Mouse (Mus musculus): ENCODE measurements around the gene Frrs1l.

The Frrs1l gene

DNA sequence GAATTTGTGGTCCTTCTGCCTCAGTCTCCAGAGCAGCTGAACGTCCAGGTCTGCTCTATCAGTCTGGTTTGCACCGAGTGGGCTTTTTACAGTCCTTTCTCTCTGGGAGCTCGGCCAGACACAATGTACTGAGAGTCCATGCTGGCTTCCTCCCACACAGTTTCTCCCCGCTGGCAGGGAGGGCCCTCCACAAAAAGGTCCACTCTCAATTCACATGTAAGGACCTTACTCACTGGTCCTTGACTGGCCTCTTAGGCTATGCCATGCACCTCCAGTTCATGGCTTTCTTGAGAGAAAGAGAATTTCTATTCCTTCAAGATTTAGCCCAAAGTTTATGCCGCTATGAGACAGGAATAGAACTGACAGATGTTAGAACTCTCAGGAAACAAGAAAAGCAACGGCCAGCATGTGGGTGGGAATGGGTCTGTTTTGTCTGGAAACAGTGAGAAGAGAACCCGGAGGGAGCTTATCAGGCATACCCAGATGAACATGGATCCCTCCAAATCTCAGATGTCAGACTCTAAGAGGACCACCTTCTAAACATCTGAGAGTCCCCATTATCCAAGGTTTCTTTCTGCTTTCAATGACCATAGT is 24.5 kb downstream of the Frrs1l start:
- no peak for DNase-seq

- DNase-seq: no peak
These were observed 26.5 kb downstream of the Frrs1l start for GRCm38 (mm10) chr4:56963687-56964086.

DNA sequence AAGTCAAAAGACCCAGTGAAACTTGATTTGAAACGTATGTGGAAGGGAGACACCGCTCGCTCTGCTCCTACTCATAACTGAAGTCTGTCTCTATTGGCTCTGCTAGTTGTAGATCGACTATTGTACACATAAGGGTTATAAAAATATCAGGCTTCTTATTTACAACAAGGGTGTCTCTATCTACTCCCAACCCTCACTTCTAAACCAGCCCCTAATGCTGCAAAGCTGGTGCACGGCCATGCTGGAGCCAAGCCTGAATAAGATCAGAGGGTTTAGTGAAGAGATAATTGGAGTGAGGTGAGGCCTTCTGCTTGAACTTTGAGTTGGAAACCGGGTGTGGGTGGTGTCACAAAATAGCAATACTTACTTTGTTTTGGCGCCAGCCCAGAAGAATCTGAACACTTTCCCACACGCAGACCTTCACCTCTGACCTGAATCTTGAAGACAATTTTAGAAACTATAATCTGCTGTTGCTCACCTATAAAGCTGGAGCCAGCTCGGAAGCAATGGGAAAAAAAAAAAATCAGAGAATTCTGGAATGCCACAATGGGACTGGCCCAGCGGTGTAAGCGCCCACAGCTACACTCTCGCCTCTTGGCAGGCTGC is 28.8 kb downstream of the Frrs1l start:
- no peak for DNase-seq

- no peak for DNase-seq
These were observed 32.7 kb downstream of the Frrs1l start for GRCm38 (mm10) chr4:56957518-56957917.

DNA sequence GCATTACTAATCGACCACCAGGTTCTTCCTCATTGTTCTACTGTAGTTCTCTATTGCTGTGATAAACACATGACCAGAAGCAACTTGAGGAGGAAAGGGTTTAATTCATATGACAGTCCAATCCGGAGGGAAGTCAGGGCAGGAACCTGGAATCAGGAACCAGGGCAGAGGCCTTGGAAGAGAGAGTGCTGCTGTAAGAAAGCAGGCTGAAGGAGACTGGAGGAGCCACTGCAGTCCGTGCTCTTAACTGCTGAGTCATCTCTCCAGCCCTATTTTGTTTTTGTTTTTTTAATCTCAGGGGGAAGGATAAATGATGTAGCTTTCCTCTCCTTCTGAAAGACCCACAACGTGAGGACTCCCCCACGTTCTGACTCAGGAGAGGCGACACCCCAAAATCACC is 37.0 kb downstream of the Frrs1l start:
- no peak for DNase-seq

GRCm38 (mm10) chr4:56951701-56952100 is 38.5 kb downstream of the Frrs1l start:
- no peak for DNase-seq

GRCm38 (mm10) chr4:56949494-56949893 is 40.7 kb downstream of the Frrs1l start:
- DNase-seq: peak; percentile 31

DNA sequence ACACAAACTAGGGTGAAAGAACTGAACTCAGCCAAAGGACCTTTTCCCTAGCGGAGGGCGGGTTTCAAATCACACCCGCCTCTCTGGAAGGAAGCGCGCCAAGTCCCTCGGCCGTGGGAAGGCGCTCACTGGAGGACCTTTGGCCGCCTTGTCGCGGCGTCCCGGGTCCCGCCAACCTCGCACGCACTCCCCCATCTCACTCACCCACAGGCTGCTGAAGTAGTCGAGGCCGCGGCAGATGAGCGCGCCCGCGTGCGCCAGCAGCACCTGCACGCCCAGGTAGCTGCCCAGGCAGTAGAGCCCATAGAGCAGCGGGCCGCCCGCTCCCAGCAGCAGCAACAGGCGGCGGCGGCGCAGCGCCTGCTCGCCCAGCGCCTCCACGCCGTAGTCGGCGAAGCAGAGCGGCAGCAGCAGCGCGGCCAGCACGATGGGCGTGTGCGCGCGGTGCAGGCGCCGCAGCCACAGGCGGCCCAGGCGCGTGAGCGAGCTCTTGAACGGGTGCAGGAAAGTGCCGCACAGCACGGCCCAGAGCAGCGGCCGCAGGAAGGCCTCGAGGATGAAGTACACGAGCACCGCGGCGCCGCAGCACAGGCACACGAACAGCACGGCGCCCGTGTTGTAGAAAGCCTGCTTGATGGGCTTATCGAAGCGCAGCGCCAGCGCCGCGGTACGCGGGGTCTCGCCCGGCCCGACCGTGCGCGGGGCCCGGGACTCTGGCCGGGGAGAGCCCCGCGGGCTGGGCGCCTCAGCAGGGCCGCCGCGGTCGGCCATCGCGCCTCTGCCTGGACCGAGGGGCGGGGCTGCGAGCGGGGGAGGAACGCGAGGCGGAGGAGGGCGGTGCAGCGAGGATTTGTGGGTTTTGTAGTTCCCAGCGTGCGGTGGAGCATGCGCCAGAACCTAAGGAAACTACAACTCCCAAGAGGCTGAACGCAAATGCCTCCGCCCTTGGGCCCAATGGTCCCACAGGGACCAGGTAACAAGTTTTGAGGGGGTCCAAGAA is 43.2 kb downstream of the Frrs1l start, which contains the start of gene Tmem245:
TSS of gene Tmem245 (minus strand) at position 797 of the 1,000 bp plus-strand sequence.
- peak; percentile 95 for DNase-seq

- DNase-seq: no peak
These were observed 44.0 kb downstream of the Frrs1l start for GRCm38 (mm10) chr4:56946180-56946579.

DNA sequence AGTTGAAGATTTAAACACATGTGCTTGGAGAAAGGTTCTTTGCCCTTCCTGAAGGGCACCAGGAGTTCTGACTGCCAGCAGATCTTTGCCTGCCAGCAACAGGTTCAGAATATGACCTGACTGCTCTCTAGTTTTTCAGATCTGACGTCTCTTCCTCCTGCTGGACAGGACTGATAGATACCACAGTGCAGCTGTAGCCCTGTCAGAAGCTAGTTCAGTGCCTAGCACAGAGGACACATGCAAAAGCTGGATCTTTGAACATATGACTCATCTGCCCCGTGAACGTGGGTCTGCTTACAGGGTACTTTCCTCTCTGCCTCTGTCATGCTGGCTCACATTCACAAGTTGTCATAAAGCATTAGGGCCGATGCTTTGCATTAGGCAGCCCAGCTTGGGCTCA is 45.9 kb downstream of the Frrs1l start:
- DNase-seq: no peak

DNA sequence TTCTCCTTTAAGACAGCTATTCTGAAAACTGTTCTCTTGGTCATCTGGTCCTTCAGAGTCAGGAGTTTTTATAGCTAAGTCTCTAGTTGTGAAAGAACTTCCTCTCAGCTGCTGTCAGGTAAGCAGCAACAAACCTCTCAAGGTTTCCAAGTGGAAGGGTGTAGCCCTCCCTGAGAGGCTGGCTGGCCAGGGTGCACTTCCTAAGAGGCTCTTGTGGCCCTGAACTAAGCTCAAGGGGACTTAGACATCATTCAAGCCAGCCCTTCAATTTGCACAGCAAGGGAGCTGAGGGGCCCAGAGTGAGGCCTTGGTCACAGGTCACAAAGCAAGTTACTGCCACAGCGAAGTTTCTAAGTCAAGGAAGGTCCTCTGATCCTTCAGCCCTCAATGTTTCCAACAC is 46.9 kb downstream of the Frrs1l start:
- DNase-seq: no peak

DNA sequence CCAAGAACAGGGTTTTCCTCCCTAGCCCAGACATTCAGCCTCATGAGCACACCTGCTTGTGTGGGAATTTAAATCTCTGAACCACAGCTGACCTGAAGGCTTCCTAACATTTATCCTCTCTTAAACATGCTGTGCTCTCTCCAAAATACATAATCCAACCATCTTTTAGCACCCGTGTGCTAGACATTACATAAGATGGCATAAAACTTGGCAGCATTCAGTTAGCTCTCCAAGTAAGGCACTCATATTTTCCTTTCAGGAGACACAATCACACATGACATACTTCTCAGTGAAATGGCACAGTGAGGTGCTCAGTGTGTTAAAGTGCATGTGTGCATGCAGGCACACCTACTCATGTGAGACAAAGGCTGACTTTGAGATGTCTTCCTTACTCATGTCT is 47.6 kb downstream of the Frrs1l start:
- no peak for DNase-seq

DNA sequence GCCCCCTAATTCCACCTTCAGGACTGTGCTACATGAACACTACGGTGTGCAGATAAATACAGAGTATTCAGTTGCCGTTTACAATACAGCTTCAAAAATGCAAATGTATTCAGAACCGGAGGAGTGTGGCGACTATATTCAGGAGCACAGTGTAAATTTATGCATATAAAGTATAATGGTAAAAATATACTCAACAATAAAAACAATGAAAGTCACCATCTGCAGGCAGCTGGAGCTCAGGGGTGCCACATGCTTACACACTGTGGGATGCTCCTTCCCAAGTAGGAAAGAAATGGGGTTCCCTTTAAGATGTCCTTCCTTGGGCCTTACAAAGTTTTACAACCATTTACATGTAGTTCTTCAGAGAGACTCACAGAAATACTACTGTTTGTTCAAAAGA is 48.7 kb downstream of the Frrs1l start:
- no peak for DNase-seq

- DNase-seq: no peak
These were observed 53.1 kb downstream of the Frrs1l start for GRCm38 (mm10) chr4:56937136-56937535.

GRCm38 (mm10) chr4:56935327-56935726 is 54.9 kb downstream of the Frrs1l start:
- no peak for DNase-seq

- no peak for DNase-seq
These were observed 57.0 kb downstream of the Frrs1l start for GRCm38 (mm10) chr4:56933154-56933553.

DNA sequence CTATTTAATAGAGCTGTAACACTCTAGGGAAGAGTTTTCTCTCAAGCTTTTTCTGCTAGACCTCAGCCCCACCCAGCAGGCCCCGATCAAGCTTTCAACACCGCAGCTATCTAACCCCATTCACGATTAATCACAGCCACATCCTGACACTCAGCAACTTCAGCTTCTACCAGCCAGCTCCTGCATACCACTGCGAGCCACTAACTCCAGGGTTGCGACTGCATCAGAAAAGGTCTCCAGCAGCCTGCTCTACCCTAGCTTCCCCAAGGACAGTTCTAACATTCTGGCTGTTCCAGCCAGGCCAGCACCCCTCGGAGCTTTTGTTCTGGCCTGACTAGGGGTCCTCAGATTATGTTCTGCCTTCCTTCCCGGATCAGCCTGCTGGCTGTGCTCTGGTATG is 58.1 kb downstream of the Frrs1l start:
- no peak for DNase-seq

- no peak for DNase-seq
These were observed 59.9 kb downstream of the Frrs1l start for GRCm38 (mm10) chr4:56930312-56930711.

- no peak for DNase-seq
These were observed 63.2 kb downstream of the Frrs1l start for GRCm38 (mm10) chr4:56926971-56927370.

DNA sequence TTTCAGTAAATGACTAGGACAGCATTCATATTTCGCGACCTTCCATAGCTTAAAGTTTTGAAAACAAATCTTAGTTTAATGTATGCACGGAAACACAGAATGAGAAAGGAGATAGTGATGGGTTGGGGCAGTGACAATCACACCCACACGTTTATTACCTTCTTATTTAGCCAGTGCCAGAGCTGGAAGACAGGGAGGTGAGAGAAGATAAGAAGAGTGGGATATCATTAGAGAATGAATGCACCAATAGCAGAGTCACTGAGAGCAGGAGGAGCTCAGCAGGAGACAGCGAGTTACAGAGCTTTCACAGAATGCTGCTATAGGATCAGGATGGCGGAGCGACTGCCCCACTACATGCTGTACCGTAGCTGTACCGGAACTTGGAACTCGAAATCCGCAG is 68.0 kb downstream of the Frrs1l start:
- DNase-seq: no peak

DNA sequence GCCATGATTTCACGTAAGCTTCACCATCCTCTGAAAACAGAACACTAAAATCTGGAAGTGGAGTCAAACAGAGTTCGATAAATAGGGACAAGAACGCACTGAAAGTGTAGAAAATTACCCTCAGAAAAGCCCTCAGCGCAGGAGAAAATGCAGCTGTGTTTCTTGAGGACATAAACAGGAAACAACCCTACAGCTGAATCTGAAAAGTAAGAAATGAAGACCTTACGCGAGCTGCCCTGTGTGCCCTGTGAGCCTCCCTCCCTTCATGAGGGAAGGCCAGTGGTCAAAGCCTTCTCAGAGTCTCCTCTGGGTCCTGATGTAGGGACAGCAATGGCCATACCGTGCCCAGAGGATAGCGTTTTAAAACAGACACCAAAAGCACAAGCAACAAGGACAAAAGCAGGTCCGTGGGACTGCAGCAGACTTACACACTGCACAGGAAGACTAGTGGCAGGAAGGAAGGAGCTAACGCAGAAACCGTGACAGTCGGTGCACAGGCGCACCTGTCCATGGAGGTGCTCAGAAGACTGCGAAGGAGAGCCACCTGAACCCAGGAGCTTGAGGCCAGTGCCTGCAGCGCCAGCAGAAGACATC is 74.4 kb downstream of the Frrs1l start:
- peak; percentile 63 for DNase-seq

DNA sequence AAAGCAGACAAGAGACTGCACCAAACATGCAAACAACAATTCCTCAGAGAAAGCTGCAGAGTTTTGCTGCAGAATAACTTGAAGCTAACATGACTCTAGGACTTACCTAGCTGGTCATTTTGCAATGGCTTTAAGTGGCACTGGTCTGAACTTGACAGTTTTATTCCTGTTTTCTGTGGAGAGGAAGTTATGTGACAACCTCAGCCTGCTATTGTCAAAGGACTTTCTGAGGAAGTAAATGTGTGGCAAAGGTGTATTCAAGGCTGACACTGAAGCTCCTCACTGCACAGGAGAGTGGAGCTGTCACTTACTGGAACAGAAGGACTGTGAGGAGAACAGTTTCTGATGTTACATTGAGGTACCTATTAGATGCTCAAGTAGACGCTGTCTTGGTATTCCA is 75.4 kb downstream of the Frrs1l start:
- DNase-seq: no peak

DNA sequence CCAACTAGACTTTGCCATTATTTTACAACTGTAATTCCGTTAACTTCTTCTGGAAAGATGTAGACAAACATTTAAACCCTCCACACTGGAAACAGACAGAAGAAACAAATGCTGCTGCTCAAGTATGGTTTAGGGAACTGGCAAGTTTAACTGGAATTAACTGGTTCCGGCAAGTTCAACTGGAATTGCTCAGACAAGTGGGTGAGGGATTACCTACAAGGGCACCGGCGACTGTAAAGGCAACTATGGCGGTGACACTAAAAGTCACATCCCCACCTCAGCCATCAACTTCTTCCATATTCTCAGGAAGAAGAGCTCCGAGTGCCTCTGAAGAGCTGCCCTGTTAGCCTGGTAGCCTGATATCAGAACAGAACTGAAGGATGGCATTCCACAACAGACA is 75.9 kb downstream of the Frrs1l start:
- no peak for DNase-seq

All from thymus, postnatal 4 days (tissue).